Mouse (Mus musculus): Measurements from ENCODE around the gene Ifnb1.

The Ifnb1 gene

GRCm38 (mm10) chr4:88496321-88497018 is 26.1 kb downstream of the Ifnb1 start:
- DNase-seq = peak in 1 of 2 experiments; percentile 19

- DNase-seq = no peak
Observed at GRCm38 (mm10) chr4:88489622-88490021, 33.0 kb downstream of the Ifnb1 start.

GRCm38 (mm10) chr4:88488107-88488506 is 34.5 kb downstream of the Ifnb1 start:
- DNase-seq = no peak

GRCm38 (mm10) chr4:88480130-88480529 is 42.4 kb downstream of the Ifnb1 start:
- peak in 1 of 2 experiments; percentile 10 for DNase-seq

GRCm38 (mm10) chr4:88478809-88479186 is 43.8 kb downstream of the Ifnb1 start:
- peak in 1 of 2 experiments; percentile 8 for DNase-seq

GRCm38 (mm10) chr4:88478177-88478808 is 44.3 kb downstream of the Ifnb1 start:
- no peak for DNase-seq

- peak in 1 of 2 experiments; percentile 24 for DNase-seq
Observed at GRCm38 (mm10) chr4:88476511-88477210, 45.9 kb downstream of the Ifnb1 start.

- no peak for DNase-seq
Observed at GRCm38 (mm10) chr4:88476084-88476483, 46.5 kb downstream of the Ifnb1 start.

Measured in kidney, postnatal 4 days (tissue).